Mouse (Mus musculus): ENCODE measurements at regions not wholly inside any gene's neighbourhood (a gene's known extent, or its start where the extent isn't known, plus 50 kb on each side); places are given as distances from the start of the nearest gene placed in this dataset.

DNA sequence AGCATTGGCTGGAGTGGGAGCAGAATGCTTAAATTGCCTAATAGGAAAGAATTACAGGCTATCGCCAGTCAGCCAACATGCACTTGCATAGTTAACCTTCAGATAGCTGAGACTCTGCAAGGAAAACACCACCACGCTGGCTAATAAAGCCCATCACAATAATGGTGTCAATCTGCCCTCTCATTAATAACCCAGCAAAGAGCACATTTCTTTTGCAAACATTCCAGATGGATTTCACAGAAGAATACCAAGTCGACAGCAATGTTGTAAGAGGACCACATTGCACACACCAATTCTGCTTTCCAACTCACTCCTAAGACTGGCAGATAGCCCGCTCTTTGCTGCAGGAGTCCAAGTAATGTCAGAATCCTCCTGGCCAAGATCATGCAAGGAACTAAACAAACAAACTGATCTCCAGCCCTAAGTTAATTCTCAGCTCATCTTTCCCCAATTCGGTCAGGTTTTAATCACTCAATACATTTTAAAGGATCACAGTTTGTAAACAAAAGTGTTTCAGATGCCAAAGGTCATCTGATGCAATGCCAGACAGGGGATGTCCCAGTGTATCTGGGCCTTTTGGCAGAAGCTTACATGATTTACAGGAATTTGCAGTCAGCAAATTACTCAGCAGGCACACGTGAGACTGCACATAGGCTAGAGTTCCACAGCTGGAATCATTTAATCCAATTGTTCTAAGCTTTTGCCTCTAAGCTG, 198.4 kb downstream of the Klf6 start:
- in situ Hi-C loops (cut with MboI, MseI), result no loop called here

- in situ Hi-C loops (cut with MboI, MseI), result no loop called here
Observed at GRCm38 (mm10) chr13:6060229-6060845, 199.1 kb downstream of the Klf6 start.

GRCm38 (mm10) chr13:6062305-6062704, 201.0 kb downstream of the Klf6 start:
- in situ Hi-C loops (cut with MboI, MseI), result no loop called here

DNA sequence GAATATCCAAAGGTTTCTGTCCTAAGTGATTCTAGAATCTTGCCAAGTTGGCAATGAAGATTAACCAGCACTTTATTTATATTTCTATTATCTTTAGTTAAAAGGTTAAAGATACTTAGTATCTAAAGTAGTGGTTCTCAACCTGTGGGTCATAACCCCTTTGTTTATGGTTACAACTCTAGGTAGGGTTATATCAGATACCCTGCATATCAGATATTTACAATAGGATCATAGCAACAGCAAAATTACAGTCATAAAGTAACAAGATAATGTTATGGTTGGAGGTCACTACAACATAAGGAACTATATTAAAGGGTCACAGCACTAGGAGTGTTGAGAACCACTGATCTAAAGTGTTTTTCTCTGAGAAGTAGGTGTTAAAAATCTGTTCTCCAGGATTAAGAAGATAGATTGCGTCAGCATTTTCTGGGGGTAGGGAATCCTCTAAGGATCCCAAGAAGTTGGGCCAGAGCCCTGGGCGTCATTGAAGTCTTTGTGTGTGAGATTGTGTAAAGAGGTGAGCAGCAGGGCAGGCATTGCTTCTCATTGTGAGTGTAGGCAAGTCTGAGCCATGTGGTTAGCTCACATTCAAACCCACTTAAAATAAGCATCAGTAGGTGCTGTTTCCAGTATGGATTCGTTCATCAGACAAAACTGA, 201.6 kb downstream of the Klf6 start:
- in situ Hi-C loops (cut with MboI, MseI), result no loop called here

GRCm38 (mm10) chr13:6076978-6077825, 215.9 kb downstream of the Klf6 start:
- in situ Hi-C loops (cut with MboI, MseI), result loop anchor here (10.0 kb wide), 1 partner anchor 58 kb away; no protein-coding TSS in a partner anchor

GRCm38 (mm10) chr13:6085891-6086290, 224.6 kb downstream of the Klf6 start:
- in situ Hi-C loops (cut with MboI, MseI), result no loop called here

- in situ Hi-C loops (cut with MboI, MseI), result no loop called here
Observed at GRCm38 (mm10) chr13:6109018-6109657, 247.9 kb downstream of the Klf6 start.

- in situ Hi-C loops (cut with MboI, MseI), result no loop called here
Observed at GRCm38 (mm10) chr13:6119703-6120102, 258.4 kb downstream of the Klf6 start.

DNA sequence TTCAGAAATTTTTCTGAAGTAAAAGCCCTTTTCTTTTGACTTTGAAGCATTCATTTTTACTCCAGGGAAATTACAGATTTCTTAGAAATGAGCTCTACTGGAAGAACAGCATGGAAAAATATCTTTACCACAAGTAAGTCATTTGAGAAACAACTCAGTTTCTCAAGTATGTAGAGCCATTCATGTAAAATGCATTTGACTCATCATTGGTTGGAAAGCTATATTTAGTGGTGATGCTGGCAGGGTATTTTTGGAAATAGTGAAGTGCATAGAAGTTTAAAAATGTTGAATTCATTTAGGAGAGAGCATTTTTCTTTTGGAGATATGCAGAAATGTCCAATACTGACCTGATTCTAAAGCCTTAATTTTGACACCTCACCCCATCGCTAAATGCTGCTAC, 266.0 kb downstream of the Klf6 start:
- in situ Hi-C loops (cut with MboI, MseI), result no loop called here

GRCm38 (mm10) chr13:6128903-6129302, 267.6 kb downstream of the Klf6 start:
- in situ Hi-C loops (cut with MboI, MseI), result no loop called here

GRCm38 (mm10) chr13:6131363-6131762, 270.1 kb downstream of the Klf6 start:
- in situ Hi-C loops (cut with MboI, MseI), result loop anchor here (10.0 kb wide), 1 partner anchor 57 kb away; no protein-coding TSS in a partner anchor

- in situ Hi-C loops (cut with MboI, MseI), result loop anchor here (10.0 kb wide), 1 partner anchor 62 kb away; no protein-coding TSS in a partner anchor
Observed at GRCm38 (mm10) chr13:6137170-6137569, 275.9 kb downstream of the Klf6 start.

GRCm38 (mm10) chr13:6142771-6143170, 281.5 kb downstream of the Klf6 start:
- in situ Hi-C loops (cut with MboI, MseI), result no loop called here

GRCm38 (mm10) chr13:6153657-6154056, 292.4 kb downstream of the Klf6 start:
- in situ Hi-C loops (cut with MboI, MseI), result no loop called here

- in situ Hi-C loops (cut with MboI, MseI), result no loop called here
Observed at GRCm38 (mm10) chr13:6156191-6156590, 294.9 kb downstream of the Klf6 start.

DNA sequence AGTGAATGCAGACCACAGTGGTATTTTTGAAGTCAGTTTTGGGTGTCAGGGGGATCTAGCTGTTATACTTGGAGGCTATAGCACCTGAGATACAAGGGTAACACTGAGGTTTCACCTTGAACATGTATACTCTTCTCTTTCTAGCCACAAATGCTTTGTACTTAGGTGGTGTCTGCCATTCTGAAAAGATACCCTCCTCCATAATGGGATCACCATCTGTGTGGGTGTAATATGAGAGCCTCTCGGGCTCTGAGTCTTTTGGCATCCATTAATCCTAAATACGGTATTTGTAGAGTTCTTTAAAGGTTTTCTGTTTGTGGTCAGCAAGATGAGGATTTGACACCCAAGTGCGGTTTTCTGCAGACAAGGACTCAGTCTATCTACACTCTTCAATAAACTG, 295.7 kb downstream of the Klf6 start:
- in situ Hi-C loops (cut with MboI, MseI), result no loop called here

DNA sequence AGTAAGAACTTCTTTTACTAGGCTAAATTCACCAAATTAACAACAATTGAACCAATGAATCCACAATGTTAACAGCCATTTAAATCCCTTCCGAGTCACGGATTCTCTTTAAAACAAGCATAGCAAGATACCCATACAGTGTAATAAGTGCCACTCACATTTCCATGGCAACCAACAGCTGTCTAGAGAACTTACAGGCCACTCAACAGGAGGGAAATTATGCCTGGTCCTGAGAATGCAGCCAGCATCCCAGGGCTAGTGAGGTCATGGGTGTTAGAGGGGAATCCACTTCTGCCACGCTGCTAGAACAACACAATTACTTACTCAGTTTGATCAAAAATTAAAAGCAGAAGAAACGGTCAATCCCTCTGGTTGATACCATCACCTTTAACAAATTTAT, 296.7 kb downstream of the Klf6 start:
- in situ Hi-C loops (cut with MboI, MseI), result no loop called here

GRCm38 (mm10) chr13:6159412-6159811, 298.1 kb downstream of the Klf6 start:
- in situ Hi-C loops (cut with MboI, MseI), result no loop called here

- in situ Hi-C loops (cut with MboI, MseI), result no loop called here
Observed at GRCm38 (mm10) chr13:6165916-6166315, 304.6 kb downstream of the Klf6 start.

GRCm38 (mm10) chr13:6167055-6167761, 305.9 kb downstream of the Klf6 start:
- in situ Hi-C loops (cut with MboI, MseI), result no loop called here

DNA sequence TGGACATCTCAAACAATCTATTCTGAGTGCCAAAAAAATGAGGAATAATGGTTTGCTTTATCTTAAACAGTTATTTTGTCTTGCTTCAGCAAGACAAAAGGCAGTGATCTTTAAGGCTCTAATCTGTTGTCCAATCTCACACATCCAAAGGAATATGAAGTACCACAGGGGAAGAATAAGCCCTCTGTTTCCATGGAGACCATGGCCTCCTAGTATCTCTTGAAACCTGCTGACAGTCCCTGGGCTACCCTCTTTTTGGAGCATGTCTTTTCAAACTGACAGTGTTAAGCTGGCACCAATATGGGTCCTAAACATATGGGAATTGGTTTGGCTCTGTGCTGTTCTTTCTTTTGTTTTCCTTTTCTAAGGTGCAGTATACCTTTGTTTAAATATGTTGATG, 311.8 kb downstream of the Klf6 start:
- in situ Hi-C loops (cut with MboI, MseI), result no loop called here
